Mouse (Mus musculus) liver, embryonic 12.5 days (tissue): ENCODE measurements around the gene Myh14. TPM values are rescaled to one million over a fixed set of nuclear protein-coding genes. Genes with fewer than 3 reads are reported as not detected.

ENCODE experiments used
- ATAC-seq: fragments of 200-750 bp; cut with Nextera tagmentation; 2 replicates; pipeline ENCODE4 v1.8.0; 2017; ENCODE audit warnings: moderate number of reproducible peaks, mild to moderate bottlenecking, moderate library complexity
- H3K27ac ChIP-seq: fragments of 300-500 bp; sonication (generic); 2 replicates; pipeline ENCODE4 v1.5.1; 2016; ENCODE audit warnings: mild to moderate bottlenecking
- H3K27me3 ChIP-seq: fragments of 300-500 bp; sonication (generic); replicated peaks from 2 replicates; pipeline ENCODE4 v1.6.1; 2016; ENCODE audit warnings: mild to moderate bottlenecking, moderate library complexity
- H3K36me3 ChIP-seq: fragments of 300-500 bp; sonication (generic); 2 replicates; pipeline ENCODE4 v1.6.1; 2016; ENCODE audit warnings: mild to moderate bottlenecking, moderate library complexity
- H3K4me1 ChIP-seq: fragments of 300-500 bp; sonication (generic); 2 replicates; pipeline ENCODE4 v1.6.1; 2016
- H3K4me2 ChIP-seq: fragments of 300-500 bp; sonication (generic); 2 replicates; pipeline ENCODE4 v1.6.1; 2016; ENCODE audit warnings: mild to moderate bottlenecking, moderate library complexity
- H3K4me3 ChIP-seq: fragments of 300-500 bp; sonication (generic); 2 replicates; pipeline ENCODE4 v1.5.1; 2016; ENCODE audit warnings: mild to moderate bottlenecking, moderate library complexity
- H3K9ac ChIP-seq: fragments of 300-500 bp; sonication (generic); 2 replicates; pipeline ENCODE4 v1.6.1; 2016; ENCODE audit warnings: mild to moderate bottlenecking, moderate library complexity
- H3K9me3 ChIP-seq: fragments of 300-500 bp; sonication (generic); replicated peaks from 2 replicates; pipeline ENCODE4 v1.6.1; 2016; ENCODE audit warnings: mild to moderate bottlenecking, moderate library complexity
- WGBS: fragments of 180-500 bp; shearing (Covaris S2); methylation state at CpG from one replicate; pipeline ENCODE4 v1.1.7; 2016; ENCODE audit not compliant: insufficient replicate concordance; 5-methylcytosine and 5-hydroxymethylcytosine counted together
- polyA plus RNA-seq: library from polyadenylated mRNA; unstranded; fragments of >200 nt; fragmentation: Nextera tagmentation; extraction: Ambion mirVana; gene quantifications from 2 replicates; pipeline ENCODE4 v1.2.1, GENCODE M21; 2016

Gene Myh14
- polyA plus RNA-seq, 1 experiment from 2014 or later: 0.13 TPM

DNA sequence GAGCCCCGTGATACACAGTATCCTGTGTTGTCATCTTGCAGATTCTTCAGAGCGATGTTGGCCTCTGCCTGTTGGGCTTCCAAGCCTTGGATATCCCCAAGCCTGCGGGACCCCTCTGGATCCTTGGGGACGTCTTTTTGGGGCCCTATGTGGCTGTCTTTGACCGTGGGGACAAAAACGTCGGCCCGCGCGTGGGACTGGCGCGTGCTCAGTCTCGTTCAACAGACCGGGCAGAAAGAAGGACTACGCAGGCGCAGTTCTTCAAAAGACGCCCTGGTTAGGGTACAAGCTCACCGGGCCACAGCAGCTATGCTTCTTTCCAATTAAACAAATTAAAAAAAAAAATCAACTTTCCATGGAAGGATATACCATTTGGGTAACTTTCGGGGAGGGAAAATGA is 84.1 kb downstream of the Myh14 start:
- 0 out of 2 replicates have a peak overlapping the region, but pooled peaks have one; percentile 0 for H3K4me3 ChIP-seq
- no peak for ATAC-seq
- 13% methylated on average over 19 of the region's 19 CpGs for WGBS

DNA sequence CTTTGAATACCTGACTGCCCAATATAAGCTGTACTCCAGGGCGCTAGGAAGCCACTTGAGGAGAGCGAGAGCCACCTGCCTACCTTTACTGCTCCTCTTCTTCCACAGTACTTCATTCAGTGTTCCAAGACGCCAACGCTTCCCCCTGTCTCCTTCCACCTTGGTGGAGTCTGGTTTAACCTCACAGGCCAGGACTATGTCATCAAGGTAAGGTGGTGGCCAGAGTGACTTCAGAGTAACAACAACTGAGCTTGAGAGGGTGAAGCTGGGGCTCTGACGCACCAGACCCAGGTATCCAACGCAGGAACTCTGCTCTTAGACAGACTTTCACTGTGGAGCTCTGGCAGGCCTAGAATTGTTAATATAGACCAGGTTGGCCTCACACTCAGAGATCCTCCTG is 85.0 kb downstream of the Myh14 start:
- 72% methylated on average over 6 of the region's 6 CpGs for WGBS
- Histone ChIP-seq H3K9ac (no peak overlapping the region), H3K4me3 (no peak overlapping the region), H3K27ac (no peak overlapping the region), H3K4me1 (peaks cover 28% of the 10 kb centered on the region), H3K9me3 (no peaks in the 10 kb centered on the region; the same call in 1 of the 2 replicates), H3K36me3 (no peaks in the 10 kb centered on the region), H3K27me3 (peaks cover 87% of the 10 kb centered on the region), H3K4me2 (no peak overlapping the region)
- ATAC-seq: no peak

More for the DNA sequence above, 84.1 kb downstream of the Myh14 start:
- peak overlapping the region; percentile 41 for H3K4me2 ChIP-seq
- no peak overlapping the region for H3K9ac ChIP-seq
- H3K9me3 ChIP-seq: no peaks in the 10 kb centered on the region; the same call in 1 of the 2 replicates
- H3K36me3 ChIP-seq: no peaks in the 10 kb centered on the region
- peaks cover 87% of the 10 kb centered on the region for H3K27me3 ChIP-seq
- H3K27ac ChIP-seq: no peak overlapping the region
- peaks cover 35% of the 10 kb centered on the region for H3K4me1 ChIP-seq

DNA sequence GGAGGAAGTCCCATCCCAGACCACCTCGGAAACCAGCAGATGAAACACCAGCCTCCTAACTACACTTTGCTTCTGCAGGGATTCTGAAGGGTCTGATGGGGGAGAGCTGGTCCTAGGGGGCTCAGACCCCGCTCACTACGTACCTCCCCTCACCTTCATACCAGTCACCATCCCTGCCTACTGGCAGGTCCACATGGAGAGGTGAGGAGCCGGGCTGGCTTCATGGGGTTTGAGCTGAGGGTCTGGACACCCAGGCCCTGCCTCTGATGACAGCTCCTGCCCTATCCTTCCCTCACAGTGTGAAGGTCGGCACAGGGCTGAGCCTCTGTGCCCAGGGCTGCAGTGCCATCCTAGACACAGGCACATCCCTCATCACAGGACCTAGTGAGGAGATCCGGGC is 85.7 kb downstream of the Myh14 start:
- Histone ChIP-seq H3K27me3 (peaks cover 84% of the 10 kb centered on the region), H3K36me3 (no peaks in the 10 kb centered on the region), H3K9me3 (no peaks in the 10 kb centered on the region; the same call in 1 of the 2 replicates), H3K9ac (no peak overlapping the region), H3K4me3 (no peak overlapping the region), H3K4me1 (peaks cover 24% of the 10 kb centered on the region), H3K4me2 (no peak overlapping the region), H3K27ac (no peak overlapping the region)
- no peak for ATAC-seq
- 69% methylated on average over 6 of the region's 6 CpGs for WGBS

DNA sequence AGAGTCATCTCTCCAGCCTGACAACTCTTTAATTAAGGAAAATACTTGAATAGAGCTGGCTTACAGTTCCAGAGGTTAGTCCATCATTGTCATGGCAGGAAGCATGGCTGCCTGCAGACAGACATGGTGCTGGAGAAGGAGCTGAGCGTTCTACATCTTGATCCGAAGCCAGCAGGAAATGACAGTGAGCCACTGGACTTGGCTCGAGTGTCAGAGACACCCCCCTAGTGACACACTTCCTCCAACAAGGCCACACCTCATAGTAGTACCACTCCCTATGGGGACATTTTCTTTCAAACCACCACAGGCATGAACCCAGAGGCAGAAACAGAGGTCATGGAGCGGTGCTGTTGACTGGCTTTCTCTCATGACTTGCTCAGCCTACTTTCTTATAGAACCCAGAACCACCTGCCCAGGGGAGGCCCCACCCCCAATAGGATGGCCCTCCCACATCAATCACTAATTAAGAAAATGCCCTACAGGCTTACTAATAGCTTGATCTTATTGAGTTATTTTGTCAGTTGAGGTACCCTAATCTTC is 86.3 kb downstream of the Myh14 start:
- Histone ChIP-seq H3K4me2 (no peak overlapping the region), H3K4me1 (peaks cover 21% of the 10 kb centered on the region), H3K27ac (no peak overlapping the region), H3K9me3 (no peaks in the 10 kb centered on the region; the same call in 1 of the 2 replicates), H3K9ac (no peak overlapping the region), H3K36me3 (no peaks in the 10 kb centered on the region), H3K4me3 (no peak overlapping the region), H3K27me3 (peaks cover 78% of the 10 kb centered on the region)
- ATAC-seq: no peak
- WGBS: 48% methylated on average over 4 of the region's 4 CpGs

DNA sequence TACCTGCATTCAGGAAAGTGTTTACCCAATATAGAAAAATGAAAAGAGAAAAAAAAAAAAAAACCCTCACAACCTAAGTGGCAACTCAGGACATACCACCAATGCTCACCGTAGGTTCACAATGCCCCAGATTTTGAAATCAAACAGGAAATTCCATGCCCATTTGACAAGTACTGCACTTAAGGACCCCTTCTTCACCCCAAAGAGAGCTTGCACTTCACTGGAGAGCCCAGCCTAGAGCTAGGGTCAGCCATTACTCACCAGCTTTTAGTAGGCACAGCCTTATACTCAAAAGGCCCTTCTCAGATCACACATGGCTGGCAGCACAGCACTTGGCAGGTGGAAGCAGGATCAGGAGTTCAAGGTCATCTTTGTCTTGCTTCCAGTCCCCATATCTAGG is 87.5 kb downstream of the Myh14 start:
- Histone ChIP-seq H3K4me3 (no peak overlapping the region), H3K27me3 (peaks cover 66% of the 10 kb centered on the region)

DNA sequence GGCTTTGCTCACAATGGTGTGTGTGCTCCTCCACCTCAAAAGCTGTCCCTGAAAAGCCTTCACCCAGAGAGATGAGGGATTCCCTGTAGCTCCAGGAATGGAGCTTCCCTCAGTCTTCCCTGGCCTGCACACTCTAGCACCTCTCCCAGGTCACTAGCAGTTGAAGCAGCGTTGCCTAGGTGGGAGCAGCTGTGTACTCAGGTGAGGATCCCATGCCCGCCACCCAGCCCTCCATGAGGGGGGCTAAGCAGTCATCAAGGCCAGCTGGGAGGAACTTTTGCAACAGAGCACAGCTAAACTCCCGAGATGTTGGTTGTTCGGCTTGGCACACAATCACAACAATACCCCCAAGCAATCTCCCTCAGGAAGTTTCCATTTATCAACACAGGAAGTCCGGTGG is 87.9 kb downstream of the Myh14 start:
- ATAC-seq: no peak
- no peak overlapping the region for H3K4me3 ChIP-seq
- WGBS: 43% methylated on average over 5 of the region's 5 CpGs
- H3K27ac ChIP-seq: no peak overlapping the region
- no peaks in the 10 kb centered on the region for H3K36me3 ChIP-seq
- peaks cover 10% of the 10 kb centered on the region; the same call in 1 of the 2 replicates for H3K4me1 ChIP-seq
- no peak overlapping the region for H3K9ac ChIP-seq
- peaks cover 62% of the 10 kb centered on the region for H3K27me3 ChIP-seq
- H3K9me3 ChIP-seq: no peaks in the 10 kb centered on the region; the same call in 1 of the 2 replicates
- H3K4me2 ChIP-seq: no peak overlapping the region

More for the DNA sequence above, 87.5 kb downstream of the Myh14 start:
- WGBS: 67% methylated on average over 1 of the region's 1 CpGs
- Histone ChIP-seq H3K27ac (no peak overlapping the region), H3K9me3 (no peaks in the 10 kb centered on the region; the same call in 1 of the 2 replicates), H3K36me3 (no peaks in the 10 kb centered on the region), H3K4me1 (peaks cover 10% of the 10 kb centered on the region; the same call in 1 of the 2 replicates), H3K4me2 (no peak overlapping the region), H3K9ac (no peak overlapping the region)
- ATAC-seq: no peak

DNA sequence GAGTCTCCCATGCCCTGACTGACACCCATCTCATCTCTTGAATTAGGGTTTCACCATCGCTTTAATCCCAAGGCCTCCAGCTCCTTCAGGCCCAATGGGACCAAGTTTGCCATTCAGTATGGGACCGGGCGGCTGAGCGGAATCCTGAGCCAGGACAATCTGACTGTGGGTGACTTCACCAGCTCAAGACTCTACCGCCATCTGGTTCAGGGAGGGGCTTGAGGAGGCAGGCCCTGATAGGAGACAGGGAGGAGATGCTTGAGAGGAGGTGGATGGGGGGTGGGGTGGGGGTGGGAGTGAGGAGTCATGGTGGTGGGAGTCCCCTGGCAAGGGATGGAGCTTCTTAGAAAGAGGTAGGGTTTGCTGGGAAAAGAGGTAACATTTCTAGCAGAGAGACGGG is 89.0 kb downstream of the Myh14 start:
- H3K4me2 ChIP-seq: no peak overlapping the region
- 39% methylated on average over 6 of the region's 6 CpGs for whole genome bisulfite sequencing
- no peaks in the 10 kb centered on the region; the same call in 1 of the 2 replicates for H3K9me3 ChIP-seq
- H3K4me3 ChIP-seq: no peak overlapping the region
- H3K27me3 ChIP-seq: peaks cover 56% of the 10 kb centered on the region
- ATAC-seq: no peak
- no peak overlapping the region for H3K9ac ChIP-seq
- no peaks in the 10 kb centered on the region for H3K36me3 ChIP-seq
- H3K27ac ChIP-seq: no peak overlapping the region
- H3K4me1 ChIP-seq: peaks cover 10% of the 10 kb centered on the region; the same call in 1 of the 2 replicates

DNA sequence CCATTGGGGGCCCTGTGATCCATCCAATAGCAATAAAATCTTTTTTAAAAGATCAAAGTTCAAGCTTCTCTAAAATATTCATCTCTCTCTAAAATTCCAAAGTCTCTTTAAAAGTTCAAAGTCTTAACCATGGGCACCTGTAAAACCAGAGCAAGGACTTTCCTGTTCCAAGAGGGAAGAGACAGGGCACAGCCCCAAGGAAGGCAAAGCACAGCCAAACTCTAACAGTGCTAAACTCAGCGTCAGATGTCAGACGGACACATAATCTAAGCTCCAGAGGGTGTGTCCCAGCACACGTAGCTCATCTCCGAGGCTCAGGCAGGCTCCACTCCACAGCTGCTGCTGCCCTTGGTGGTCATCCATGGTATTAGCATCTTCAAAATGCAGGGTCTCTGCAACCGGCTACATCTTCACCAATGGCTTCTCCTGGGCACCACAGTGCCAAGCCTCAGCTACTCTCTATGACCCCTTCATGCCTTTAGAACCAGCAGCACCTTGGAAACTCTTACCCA is 94.3 kb downstream of the Myh14 start:
- H3K36me3 ChIP-seq: no peaks in the 10 kb centered on the region
- no peak for ATAC-seq
- H3K9me3 ChIP-seq: no peaks in the 10 kb centered on the region
- H3K27me3 ChIP-seq: peaks cover 22% of the 10 kb centered on the region
- no peak overlapping the region for H3K9ac ChIP-seq
- no peak overlapping the region for H3K27ac ChIP-seq
- H3K4me3 ChIP-seq: no peak overlapping the region
- H3K4me2 ChIP-seq: no peak overlapping the region
- peaks cover 1% of the 10 kb centered on the region; the same call in 1 of the 2 replicates for H3K4me1 ChIP-seq
- WGBS: 24% methylated on average over 5 of the region's 5 CpGs

DNA sequence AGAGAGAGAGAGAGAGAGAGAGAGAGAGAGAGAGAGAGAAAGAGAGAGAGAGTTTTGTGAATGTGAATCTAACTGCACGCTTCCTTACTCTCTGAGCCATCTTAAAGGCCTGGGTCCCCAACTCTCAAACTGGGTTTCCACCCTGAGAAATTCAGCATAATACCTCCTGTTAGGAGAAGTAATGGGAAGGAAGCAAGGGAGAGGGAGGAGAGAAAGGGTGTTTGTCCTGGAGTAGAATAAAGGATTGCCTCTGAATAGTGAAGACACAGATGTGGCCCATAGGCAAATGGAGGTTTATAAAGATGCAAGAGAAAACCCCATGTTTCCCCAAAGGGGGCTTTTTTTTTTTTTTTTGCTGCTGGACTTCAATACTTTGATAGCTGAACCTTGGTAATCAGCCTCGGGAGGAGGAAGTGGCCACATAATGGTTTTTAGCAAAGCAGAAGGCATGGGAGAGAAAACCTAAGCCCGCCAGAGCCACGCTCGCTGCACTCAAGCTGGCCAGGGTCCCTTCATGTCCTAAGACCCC is 97.6 kb downstream of the Myh14 start:
- H3K27ac ChIP-seq: no peak overlapping the region
- no peaks in the 10 kb centered on the region for H3K4me1 ChIP-seq
- H3K9me3 ChIP-seq: no peaks in the 10 kb centered on the region
- no peak for ATAC-seq
- H3K9ac ChIP-seq: no peak overlapping the region
- H3K27me3 ChIP-seq: peaks cover 27% of the 10 kb centered on the region
- no peak overlapping the region for H3K4me2 ChIP-seq
- no peaks in the 10 kb centered on the region for H3K36me3 ChIP-seq
- no peak overlapping the region for H3K4me3 ChIP-seq
- WGBS: 58% methylated on average over 5 of the region's 5 CpGs

DNA sequence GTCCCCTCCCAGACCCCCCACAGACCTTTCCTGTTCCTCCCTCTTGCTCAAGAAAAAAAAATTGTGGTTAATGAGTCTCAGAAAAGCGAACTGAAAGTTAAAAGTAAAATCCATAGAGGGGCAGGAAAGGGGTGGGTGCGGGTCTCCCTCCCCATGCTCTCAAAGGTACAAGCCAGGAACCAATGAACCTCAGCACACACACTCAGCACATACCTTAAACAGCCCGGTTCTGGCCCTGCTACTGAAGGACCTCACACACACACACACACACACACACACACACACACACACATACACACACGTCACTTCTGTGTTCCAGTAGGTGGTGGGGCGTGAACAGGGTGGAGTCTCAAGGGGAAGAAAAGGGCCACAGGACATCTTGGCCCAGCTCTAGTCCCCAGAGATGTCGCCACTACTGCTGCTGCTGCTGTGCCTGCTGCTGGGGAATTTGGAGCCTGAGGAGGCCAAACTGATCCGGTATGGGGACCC is 98.4 kb downstream of the Myh14 start, which contains the start of gene Napsa:
Gene Napsa (plus strand): TSS at position 168 of the 489 bp plus-strand sequence.
- no peaks in the 10 kb centered on the region for H3K9me3 ChIP-seq
- no peaks in the 10 kb centered on the region for H3K4me1 ChIP-seq
- WGBS: 31% methylated on average over 7 of the region's 7 CpGs
- H3K4me2 ChIP-seq: no peak within 1 kb of the TSS
- no peak for ATAC-seq
- H3K27ac ChIP-seq: no peak within 1 kb of the TSS; the same call in 1 of the 2 replicates
- no peak within 1 kb of the TSS for H3K9ac ChIP-seq
- H3K4me3 ChIP-seq: no peak within 1 kb of the TSS
- H3K36me3 ChIP-seq: no peaks in the 10 kb centered on the region
- H3K27me3 ChIP-seq: peaks cover 27% of the 10 kb centered on the region

DNA sequence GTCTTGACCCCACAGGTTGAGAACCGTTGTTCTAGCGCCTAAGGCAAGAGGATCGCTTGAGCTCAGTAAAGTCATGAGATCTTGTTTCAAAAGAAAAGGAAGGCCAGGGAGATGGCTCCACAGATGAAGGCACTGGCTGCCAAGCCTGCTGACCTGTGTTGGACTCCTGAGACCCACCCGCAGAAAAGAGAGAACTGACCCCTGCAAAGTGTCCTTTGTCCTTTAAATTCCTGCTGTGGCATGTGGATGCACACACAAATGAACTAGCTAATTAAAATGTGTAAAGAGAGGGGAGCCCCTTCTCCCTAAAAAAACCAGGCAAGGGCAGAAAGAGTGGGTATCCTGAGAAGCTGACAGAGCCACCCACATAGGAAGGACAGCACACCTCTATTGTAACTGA is 98.8 kb downstream of the Myh14 start:
- ATAC-seq: no peak
- WGBS: 74% methylated on average over 4 of the region's 4 CpGs
- H3K4me2 ChIP-seq: no peak overlapping the region

DNA sequence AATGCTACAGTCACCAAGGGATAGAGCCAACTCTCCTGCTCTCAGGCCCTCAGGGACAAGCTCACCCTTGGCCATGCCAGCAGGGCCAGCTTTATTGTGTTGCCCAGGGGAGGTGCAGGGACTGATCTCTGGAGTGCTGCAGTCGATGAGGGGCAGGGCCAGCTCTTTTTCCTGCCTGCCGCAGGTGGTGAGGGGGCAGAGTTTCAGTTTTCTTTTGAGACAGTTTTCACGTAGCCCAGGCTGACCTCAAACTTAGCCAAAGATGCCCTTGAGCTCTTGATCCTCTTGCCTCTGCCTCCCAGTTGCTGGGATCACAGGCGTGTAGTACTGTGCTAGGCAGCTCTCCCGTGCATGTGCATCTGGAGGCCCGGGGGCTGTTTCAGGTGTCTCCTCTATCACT is 99.7 kb downstream of the Myh14 start:
- H3K27ac ChIP-seq: no peak overlapping the region
- 59% methylated on average over 6 of the region's 6 CpGs for WGBS

More for the DNA sequence above, 98.8 kb downstream of the Myh14 start:
- no peak overlapping the region for H3K9ac ChIP-seq
- H3K27ac ChIP-seq: no peak overlapping the region
- peaks cover 26% of the 10 kb centered on the region for H3K27me3 ChIP-seq
- no peak overlapping the region for H3K4me3 ChIP-seq
- H3K4me1 ChIP-seq: no peaks in the 10 kb centered on the region
- H3K36me3 ChIP-seq: no peaks in the 10 kb centered on the region
- no peaks in the 10 kb centered on the region for H3K9me3 ChIP-seq

More for the DNA sequence above, 99.7 kb downstream of the Myh14 start:
- Histone ChIP-seq H3K36me3 (no peaks in the 10 kb centered on the region), H3K4me2 (no peak overlapping the region), H3K4me3 (no peak overlapping the region), H3K27me3 (peaks cover 26% of the 10 kb centered on the region), H3K9ac (no peak overlapping the region), H3K4me1 (no peaks in the 10 kb centered on the region), H3K9me3 (no peaks in the 10 kb centered on the region)
- no peak for ATAC-seq
